Mouse (Mus musculus) stomach, postnatal 0 days (tissue): ENCODE measurements around the gene Ermn. TPM values are rescaled to one million over a fixed set of nuclear protein-coding genes. Genes with fewer than 3 reads are reported as not detected.

ENCODE experiments used
- ATAC-seq: fragments of 200-750 bp; cut with Nextera tagmentation; 2 replicates; pipeline ENCODE4 v1.8.0; 2017; ENCODE audit not compliant: low FRiP score, low TSS enrichment
- DNase-seq: peaks from one replicate; pipeline ENCODE4 v3.0.0-alpha.2; 2016; ENCODE audit warnings: low spot score
- H3K27ac ChIP-seq: fragments of 300-500 bp; sonication (generic); replicated peaks from 2 replicates; pipeline ENCODE4 v1.5.1; 2014; ENCODE audit warnings: mild to moderate bottlenecking, control low read depth
- H3K27me3 ChIP-seq: fragments of 300-500 bp; sonication (generic); 2 replicates; pipeline ENCODE4 v1.6.1; 2014; ENCODE audit warnings: low read length; ENCODE audit not compliant: control insufficient read depth, insufficient read depth
- H3K36me3 ChIP-seq: fragments of 300-500 bp; sonication (generic); 2 replicates; pipeline ENCODE4 v1.6.1; 2014; ENCODE audit warnings: low read length, mixed read lengths; ENCODE audit not compliant: control insufficient read depth, insufficient read depth
- H3K4me1 ChIP-seq: fragments of 300-500 bp; sonication (generic); replicated peaks from 2 replicates; pipeline ENCODE4 v1.6.1; 2014; ENCODE audit warnings: antibody characterized with exemption; ENCODE audit not compliant: control insufficient read depth, insufficient read depth
- H3K4me2 ChIP-seq: fragments of 300-500 bp; sonication (generic); replicated peaks from 2 replicates; pipeline ENCODE4 v1.6.1; 2014; ENCODE audit warnings: low read depth, mild to moderate bottlenecking, control low read depth, moderate library complexity
- H3K4me3 ChIP-seq: fragments of 300-500 bp; sonication (generic); 2 replicates; pipeline ENCODE4 v1.5.1; 2014; ENCODE audit warnings: low read depth, low read length, control low read depth
- H3K9ac ChIP-seq: fragments of 300-500 bp; sonication (generic); 2 replicates; pipeline ENCODE4 v1.6.1; 2014; ENCODE audit warnings: mild to moderate bottlenecking, low read length, control low read depth, mixed read lengths
- H3K9me3 ChIP-seq: fragments of 300-500 bp; sonication (generic); 2 replicates; pipeline ENCODE4 v1.6.1; 2016; ENCODE audit warnings: low read length; ENCODE audit not compliant: control insufficient read depth
- CTCF ChIP-seq: IDR thresholded peaks from 2 replicates; pipeline ENCODE4 v1.5.1; 2016; ENCODE audit warnings: antibody characterized with exemption, low read depth, mild to moderate bottlenecking, moderate library complexity
- EP300 ChIP-seq: optimal IDR thresholded peaks from 2 replicates; pipeline ENCODE3; 2016; ENCODE audit warnings: antibody characterized with exemption
- WGBS: fragments of 180-500 bp; shearing (Covaris S2); extraction: QIAGEN DNeasy Blood & Tissue Kit; methylation state at CpG from one replicate; pipeline ENCODE4 v1.1.7; 2014; 5-methylcytosine and 5-hydroxymethylcytosine counted together
- polyA plus RNA-seq: library from polyadenylated mRNA; unstranded; fragments of >200 nt; fragmentation: Nextera tagmentation; extraction: Ambion mirVana; gene quantifications from 2 replicates; pipeline ENCODE4 v1.2.1, GENCODE M21; 2015

Ermn gene
- polyA plus RNA-seq, 1 experiment from 2014 or later = 0.07 TPM

DNA sequence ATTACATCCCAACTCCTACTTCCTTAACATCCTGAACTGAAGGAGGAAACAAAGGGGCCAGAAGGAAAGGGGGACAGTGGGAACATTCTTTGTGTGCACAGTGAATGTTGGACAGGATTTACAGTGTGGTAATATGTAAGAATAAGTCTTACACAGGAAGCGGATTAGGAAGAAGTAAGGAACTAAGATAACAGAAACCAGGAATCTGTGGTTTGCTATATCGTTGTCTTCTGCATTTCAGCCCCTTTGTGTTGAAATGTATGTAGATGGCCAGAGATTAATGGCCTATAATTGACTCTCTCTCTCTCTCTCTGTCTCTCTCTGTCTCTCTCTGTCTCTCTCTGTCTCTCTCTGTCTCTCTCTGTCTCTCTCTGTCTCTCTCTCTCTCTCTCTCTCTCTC, 15.7 kb downstream of the Ermn start:
- no peak overlapping the region for H3K4me3 ChIP-seq
- 65% methylated on average over 2 of the region's 2 CpGs for WGBS

DNA sequence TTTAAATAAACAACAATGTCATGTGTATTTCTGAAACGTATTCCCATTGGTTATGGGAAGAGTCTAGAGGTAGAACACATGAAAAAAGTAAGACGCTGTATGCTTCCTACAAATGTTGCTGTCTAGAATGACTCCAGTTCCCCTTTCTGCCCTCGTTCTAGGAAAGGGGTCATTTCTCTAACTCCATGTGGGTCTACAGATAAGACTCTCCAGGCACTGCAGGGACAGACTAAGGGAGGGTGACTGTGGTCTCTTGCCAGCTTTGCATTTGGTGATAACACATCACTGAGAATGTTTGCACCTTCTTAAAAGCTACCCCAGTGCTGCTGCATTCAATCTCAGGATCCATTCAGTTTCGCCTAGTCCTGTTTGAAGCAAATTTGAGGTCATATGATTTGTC, 17.0 kb downstream of the Ermn start:
- Histone ChIP-seq H3K4me2 (no peak overlapping the region), H3K4me3 (no peak overlapping the region), H3K9me3 (no peaks in the 10 kb centered on the region), H3K27me3 (no peaks in the 10 kb centered on the region), H3K9ac (no peak overlapping the region), H3K4me1 (no peaks in the 10 kb centered on the region), H3K27ac (no peak overlapping the region), H3K36me3 (no peaks in the 10 kb centered on the region)
- ATAC-seq = no peak
- WGBS = 70% methylated on average over 4 of the region's 4 CpGs
- TF ChIP-seq CTCF = no peak
- no peak for TF ChIP-seq EP300
- no peak for DNase-seq

More for the DNA sequence above, 15.7 kb downstream of the Ermn start:
- Histone ChIP-seq H3K27me3 (no peaks in the 10 kb centered on the region), H3K36me3 (no peaks in the 10 kb centered on the region), H3K4me1 (no peaks in the 10 kb centered on the region), H3K27ac (no peak overlapping the region), H3K9ac (no peak overlapping the region), H3K9me3 (no peaks in the 10 kb centered on the region), H3K4me2 (no peak overlapping the region)
- no peak for DNase-seq
- TF ChIP-seq EP300 (no peak), CTCF (no peak)
- no peak for ATAC-seq

DNA sequence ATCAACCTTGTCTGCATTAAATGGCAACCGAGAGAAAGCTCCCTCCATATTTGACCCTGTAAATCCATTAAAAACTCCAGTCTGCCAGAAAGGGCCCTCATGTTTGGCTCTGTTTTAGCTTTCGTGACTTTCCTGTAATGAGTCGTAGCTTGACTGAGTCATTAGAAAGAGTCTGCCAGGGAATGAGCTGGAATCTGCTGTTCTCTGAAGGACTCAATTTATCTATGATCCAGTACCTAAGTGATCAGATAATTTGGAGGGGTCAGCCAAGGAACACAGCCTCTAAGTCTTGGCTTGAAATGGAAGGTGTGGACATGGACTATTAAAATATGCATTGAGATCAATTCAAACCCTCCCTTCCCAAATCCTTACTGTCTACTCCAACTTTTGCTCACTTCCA, 21.2 kb downstream of the Ermn start:
- H3K36me3 ChIP-seq = no peaks in the 10 kb centered on the region
- H3K27me3 ChIP-seq = no peaks in the 10 kb centered on the region
- no peak for TF ChIP-seq CTCF
- TF ChIP-seq EP300 = no peak
- no peaks in the 10 kb centered on the region for H3K4me1 ChIP-seq
- no peak overlapping the region for H3K4me3 ChIP-seq
- ATAC-seq = no peak
- H3K9ac ChIP-seq = no peak overlapping the region
- H3K27ac ChIP-seq = no peak overlapping the region
- WGBS = 59% methylated on average over 3 of the region's 3 CpGs
- no peak for DNase-seq
- H3K9me3 ChIP-seq = no peaks in the 10 kb centered on the region
- no peak overlapping the region for H3K4me2 ChIP-seq

DNA sequence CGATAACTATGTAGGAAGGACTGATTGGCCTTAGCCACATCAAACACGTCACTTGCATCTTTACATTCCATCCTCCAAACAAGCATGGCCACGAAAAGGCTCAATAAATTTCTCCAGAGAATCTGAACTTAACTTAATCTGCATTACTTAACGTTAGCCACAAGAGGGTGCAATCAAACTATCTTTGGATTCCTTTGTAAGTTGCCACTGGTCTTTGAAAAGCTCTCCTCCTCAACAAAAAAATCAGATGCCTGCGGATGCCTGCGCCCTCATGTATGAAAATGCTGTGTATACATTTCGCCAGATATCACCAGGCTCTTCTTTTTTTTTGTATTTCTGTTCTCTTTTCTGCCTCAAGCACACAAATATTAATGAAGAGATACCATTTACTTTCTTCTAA, 23.3 kb downstream of the Ermn start:
- no peak overlapping the region for H3K4me2 ChIP-seq
- H3K4me1 ChIP-seq = no peaks in the 10 kb centered on the region
- no peak overlapping the region for H3K27ac ChIP-seq
- no peaks in the 10 kb centered on the region for H3K9me3 ChIP-seq
- WGBS = 20% methylated on average over 7 of the region's 7 CpGs
- no peak overlapping the region for H3K9ac ChIP-seq
- H3K4me3 ChIP-seq = no peak overlapping the region
- no peak for DNase-seq
- no peaks in the 10 kb centered on the region for H3K36me3 ChIP-seq
- no peaks in the 10 kb centered on the region for H3K27me3 ChIP-seq
- peak; percentile 80 for TF ChIP-seq CTCF
- no peak for TF ChIP-seq EP300
- ATAC-seq = no peak

DNA sequence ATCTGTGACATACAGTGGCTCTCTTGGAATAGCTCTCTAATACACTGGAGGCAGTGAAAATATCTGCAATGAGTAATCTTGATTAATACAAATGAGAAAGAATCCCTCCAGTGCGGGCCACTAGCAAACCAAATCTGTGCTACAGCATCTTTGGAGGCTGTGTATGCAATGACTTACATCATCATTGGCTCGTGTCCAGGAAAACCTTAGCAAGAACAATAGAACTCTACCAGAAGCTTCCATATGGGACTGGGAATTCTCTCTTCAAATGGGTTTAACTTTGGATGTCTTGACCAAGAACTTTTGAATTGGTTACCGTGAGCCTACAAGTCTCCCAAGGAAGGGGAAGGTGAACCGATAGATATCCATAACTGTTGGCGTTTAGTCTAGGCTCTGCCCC, 25.9 kb downstream of the Ermn start:
- ATAC-seq (no peak), DNase-seq (no peak)
- no peak overlapping the region for H3K27ac ChIP-seq
- H3K4me1 ChIP-seq = no peaks in the 10 kb centered on the region
- H3K9me3 ChIP-seq = no peaks in the 10 kb centered on the region
- no peak overlapping the region for H3K9ac ChIP-seq
- no peaks in the 10 kb centered on the region for H3K27me3 ChIP-seq
- no peaks in the 10 kb centered on the region for H3K36me3 ChIP-seq
- H3K4me2 ChIP-seq = no peak overlapping the region
- no peak for TF ChIP-seq EP300
- no peak for TF ChIP-seq CTCF
- WGBS = 66% methylated on average over 5 of the region's 5 CpGs
- no peak overlapping the region for H3K4me3 ChIP-seq

DNA sequence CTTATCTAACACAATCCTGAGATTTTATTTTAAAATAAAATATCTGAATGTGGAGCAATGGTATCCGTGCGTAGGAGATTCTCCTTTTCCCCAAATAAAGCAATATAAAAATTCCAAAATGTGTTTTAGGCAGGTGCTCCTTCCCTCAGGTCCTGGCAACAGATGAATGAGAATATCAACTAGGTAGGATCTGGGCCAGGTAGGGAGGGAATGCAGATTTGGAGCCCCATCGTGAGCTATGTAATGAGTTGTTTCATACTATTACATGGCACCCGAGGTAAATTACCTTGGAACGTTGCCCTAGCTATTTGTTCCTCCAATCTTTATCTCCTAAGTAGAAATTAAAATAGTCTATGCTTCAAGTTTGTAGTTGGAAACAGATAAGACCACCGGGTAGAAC, 29.1 kb downstream of the Ermn start:
- TF ChIP-seq EP300 (no peak), CTCF (no peak)
- no peaks in the 10 kb centered on the region for H3K27me3 ChIP-seq
- ATAC-seq = no peak
- no peak overlapping the region for H3K4me2 ChIP-seq
- H3K9ac ChIP-seq = no peak overlapping the region
- WGBS = 82% methylated on average over 6 of the region's 6 CpGs
- H3K4me3 ChIP-seq = no peak overlapping the region
- no peaks in the 10 kb centered on the region for H3K36me3 ChIP-seq
- no peak for DNase-seq
- no peak overlapping the region for H3K27ac ChIP-seq
- no peaks in the 10 kb centered on the region for H3K4me1 ChIP-seq
- no peaks in the 10 kb centered on the region for H3K9me3 ChIP-seq
